Mouse (Mus musculus) ES-Bruce4 (cell line): ENCODE measurements around the gene 1810049J17Rik. TPM values are rescaled to one million over a fixed set of nuclear protein-coding genes. Genes with fewer than 3 reads are reported as not detected.

ENCODE experiments used
- H3K27ac ChIP-seq: 2 replicates; pipeline ENCODE4 v1.5.1; 2012; ENCODE audit warnings: low read length, inconsistent platforms; ENCODE audit not compliant: insufficient read depth
- H3K27me3 ChIP-seq: 2 replicates; pipeline ENCODE4 v1.6.1; 2012; ENCODE audit warnings: mild to moderate bottlenecking, low read length, inconsistent platforms; ENCODE audit not compliant: control insufficient read depth, poor library complexity, insufficient read depth, severe bottlenecking
- H3K36me3 ChIP-seq: 2 replicates; pipeline ENCODE4 v1.6.1; 2012; ENCODE audit warnings: inconsistent platforms, mild to moderate bottlenecking, low read length, moderate library complexity; ENCODE audit not compliant: control insufficient read depth, poor library complexity, insufficient read depth, severe bottlenecking
- H3K4me1 ChIP-seq: one replicate; pipeline ENCODE4 v1.8.1; 2011; ENCODE audit warnings: low read length; ENCODE audit not compliant: control insufficient read depth, insufficient read depth
- H3K4me3 ChIP-seq: 2 replicates; pipeline ENCODE4 v1.5.1; 2011; ENCODE audit warnings: low read depth, mild to moderate bottlenecking, low read length
- H3K9ac ChIP-seq: 2 replicates; pipeline ENCODE4 v1.6.1; 2012; ENCODE audit warnings: low read depth, mild to moderate bottlenecking, inconsistent platforms; ENCODE audit not compliant: poor library complexity, severe bottlenecking
- H3K9me3 ChIP-seq: replicated peaks from 2 replicates; pipeline ENCODE4 v1.6.1; 2012; ENCODE audit warnings: mild to moderate bottlenecking, low read length, inconsistent platforms; ENCODE audit not compliant: control insufficient read depth, poor library complexity, insufficient read depth, severe bottlenecking
- CTCF ChIP-seq: IDR thresholded peaks from one replicate; pipeline ENCODE4 v1.8.1; 2011; ENCODE audit warnings: low read depth, low read length
- EP300 ChIP-seq: IDR thresholded peaks from 2 replicates; pipeline ENCODE4 v1.6.1; 2011; ENCODE audit warnings: low read depth, low read length; ENCODE audit not compliant: insufficient read depth
- POLR2A ChIP-seq: IDR thresholded peaks from one replicate; pipeline ENCODE4 v1.8.1; 2011; ENCODE audit warnings: low read length; ENCODE audit not compliant: insufficient read depth
- polyA plus RNA-seq: library from polyadenylated mRNA; stranded (reverse); fragments of >200 nt; gene quantifications from 2 replicates; pipeline ENCODE4 v1.2.4, GENCODE M21; 2011; ENCODE audit warnings: low read depth; ENCODE audit not compliant: missing spikeins, insufficient read depth, insufficient read length

The 1810049J17Rik gene
- polyA plus RNA-seq, 1 experiment: not detected

- peak overlapping the region; percentile 36; the same call in 1 of the 2 replicates for H3K27ac ChIP-seq
Measured at GRCm38 (mm10) chr15:12274053-12274769, 47.5 kb downstream of the 1810049J17Rik start.

DNA sequence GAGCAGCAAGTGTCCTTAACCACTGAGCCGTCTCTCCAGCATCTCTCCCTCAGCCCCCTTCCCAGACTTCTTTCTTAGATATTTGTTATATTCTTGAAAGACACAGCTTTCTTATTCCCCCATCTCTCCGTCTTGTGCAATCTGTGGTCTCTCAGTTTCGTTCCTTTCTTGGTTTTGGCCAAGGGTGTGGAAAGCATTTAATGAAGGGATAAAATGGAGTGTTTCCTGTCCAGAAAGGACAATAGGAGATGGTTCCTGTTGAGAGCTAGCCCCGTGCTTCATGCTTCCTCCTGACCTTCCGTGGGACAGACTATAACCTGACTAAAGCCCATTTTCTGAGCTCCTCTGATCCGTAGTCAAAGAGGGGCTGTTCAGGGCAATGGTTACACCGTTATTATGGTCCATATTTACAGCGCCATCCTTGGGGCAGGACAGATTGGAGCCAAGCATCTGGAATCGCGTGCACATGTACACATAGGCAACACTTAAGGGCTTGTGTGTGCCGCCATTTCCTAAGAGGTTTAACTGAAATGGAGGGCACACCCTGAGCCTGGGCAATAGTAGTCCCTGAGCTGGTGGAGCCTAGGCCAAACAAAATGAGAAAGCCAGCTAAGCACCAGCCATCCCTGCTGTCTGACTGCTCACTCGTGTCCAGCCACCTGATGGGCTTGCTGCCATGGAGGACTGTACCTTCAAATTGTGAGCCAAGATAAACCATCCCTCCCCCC is 48.2 kb downstream of the 1810049J17Rik start:
- Histone ChIP-seq H3K27me3 (no peaks in the 10 kb centered on the region), H3K36me3 (peaks cover 5% of the 10 kb centered on the region; the same call in 1 of the 2 replicates), H3K27ac (no peak overlapping the region), H3K9me3 (no peaks in the 10 kb centered on the region), H3K9ac (no peak overlapping the region), H3K4me1 (peaks cover 4% of the 10 kb centered on the region), H3K4me3 (no peak overlapping the region)
- no peak for TF ChIP-seq EP300
- no peak for TF ChIP-seq POLR2A
- TF ChIP-seq CTCF: no peak

More at GRCm38 (mm10) chr15:12274053-12274769, 47.5 kb downstream of the 1810049J17Rik start:
- no peak overlapping the region for H3K9ac ChIP-seq
- H3K4me1 ChIP-seq: peaks cover 4% of the 10 kb centered on the region
- H3K36me3 ChIP-seq: peaks cover 5% of the 10 kb centered on the region; the same call in 1 of the 2 replicates
- no peak for TF ChIP-seq POLR2A
- no peak for TF ChIP-seq EP300
- TF ChIP-seq CTCF: peak; percentile 4
- no peak overlapping the region for H3K4me3 ChIP-seq
- H3K9me3 ChIP-seq: no peaks in the 10 kb centered on the region
- H3K27me3 ChIP-seq: no peaks in the 10 kb centered on the region

Other genes with a start within 250 kb of the 1810049J17Rik start
- 124 and 177 TPM in 2 replicates for gene Zfr, start 204.1 kb downstream of the 1810049J17Rik start, polyA plus RNA-seq
- gene Mtmr12, start 116.9 kb downstream of the 1810049J17Rik start, polyA plus RNA-seq: 29.8 and 32.0 TPM in 2 replicates
- gene Golph3, start 449 bp downstream of the 1810049J17Rik start, polyA plus RNA-seq: 119 and 124 TPM in 2 replicates